Mouse (Mus musculus) CH12.LX (cell line): ENCODE measurements at regions not wholly inside any gene's neighbourhood (a gene's known extent, or its start where the extent isn't known, plus 50 kb on each side); places are given as distances from the start of the nearest gene placed in this dataset.

Experiments used
- DNase-seq: peaks from one replicate; pipeline ENCODE4 v3.0.0-alpha.2; 2013; ENCODE audit errors: extremely low read depth
- H3K27ac ChIP-seq: 2 replicates; pipeline ENCODE4 v1.5.1; 2012; ENCODE audit warnings: low read depth, mild to moderate bottlenecking, control low read depth, moderate library complexity; ENCODE audit not compliant: insufficient read depth
- H3K27me3 ChIP-seq: replicated peaks from 2 replicates; pipeline ENCODE3; 2012; ENCODE audit warnings: inconsistent platforms
- H3K36me3 ChIP-seq, 2 experiments: replicated peaks in 1 of 2; 2 replicates each; pipeline versions ENCODE3 to v1.6.1; 2012; ENCODE audit warnings: inconsistent platforms in 1 of 2, low read length in 1 of 2, mild to moderate bottlenecking in 1 of 2, mixed read lengths in 1 of 2, moderate library complexity in 1 of 2; ENCODE audit not compliant: control insufficient read depth in 1 of 2, insufficient read depth in 1 of 2
- H3K4me1 ChIP-seq, 2 experiments: 2 replicates each; pipeline ENCODE4 v1.6.1; 2012; ENCODE audit warnings: inconsistent platforms in 1 of 2, moderate library complexity in 1 of 2; ENCODE audit not compliant: insufficient read depth in 2 of 2, control insufficient read depth in 1 of 2
- H3K4me2 ChIP-seq: 2 replicates; pipeline ENCODE4 v1.6.1; 2012; ENCODE audit warnings: low read depth, mild to moderate bottlenecking, control low read depth; ENCODE audit not compliant: poor library complexity, insufficient read depth, severe bottlenecking
- H3K4me3 ChIP-seq, 3 experiments: fragments of 150-350 bp in 1 of 3; sonication (generic) in 1 of 3; replicated peaks in 1 of 3; 2 replicates each; pipeline versions ENCODE3 to v1.5.1; 2011 to 2012; ENCODE audit warnings: low read depth in 2 of 3, low read length in 2 of 3, mild to moderate bottlenecking in 2 of 3, moderate library complexity in 2 of 3, control low read depth in 1 of 3, improper control_type of control experiment in 1 of 3, inconsistent platforms in 1 of 3, mixed read lengths in 1 of 3; ENCODE audit not compliant: poor library complexity in 1 of 3
- H3K79me2 ChIP-seq: replicated peaks from 2 replicates; pipeline ENCODE4 v1.6.1; 2012; ENCODE audit warnings: mild to moderate bottlenecking, moderate library complexity; ENCODE audit not compliant: control insufficient read depth, poor library complexity, insufficient read depth, severe bottlenecking; ENCODE audit errors: extremely low read depth
- H3K9ac ChIP-seq: 2 replicates; pipeline ENCODE4 v1.6.1; 2012; ENCODE audit warnings: low read depth, mild to moderate bottlenecking, control low read depth, moderate library complexity; ENCODE audit not compliant: insufficient read depth
- H3K9me3 ChIP-seq: replicated peaks from 2 replicates; pipeline ENCODE3; 2012; ENCODE audit warnings: low read length, inconsistent platforms, mixed read lengths
- CHD1 ChIP-seq: IDR thresholded peaks from 2 replicates; pipeline ENCODE4 v1.6.1; 2012; ENCODE audit warnings: low read depth, low read length, improper control_type of control experiment, inconsistent platforms
- CTCF ChIP-seq, 2 experiments: IDR thresholded peaks in 1 of 2; conservative IDR thresholded peaks in 1 of 2; 2 replicates each; pipeline ENCODE4 v1.5.1; 2011 to 2012; ENCODE audit warnings: low read depth in 2 of 2, low read length in 2 of 2, improper control_type of control experiment in 1 of 2, inconsistent platforms in 1 of 2, mild to moderate bottlenecking in 1 of 2, moderate library complexity in 1 of 2
- ETS1 ChIP-seq: conservative IDR thresholded peaks from 2 replicates; pipeline ENCODE4 v1.6.1; 2012; ENCODE audit warnings: low read depth, mild to moderate bottlenecking, inconsistent platforms, low read length, improper control_type of control experiment, moderate library complexity
- IRF4 ChIP-seq: IDR thresholded peaks from 2 replicates; pipeline ENCODE4 v1.6.1; 2014; ENCODE audit warnings: low read depth, mild to moderate bottlenecking, inconsistent platforms, low read length, improper control_type of control experiment
- JUN ChIP-seq: IDR thresholded peaks from 2 replicates; pipeline ENCODE4 v1.6.1; 2011; ENCODE audit warnings: low read depth, mild to moderate bottlenecking, low read length, improper control_type of control experiment, moderate library complexity; ENCODE audit not compliant: insufficient read depth
- JUND ChIP-seq: conservative IDR thresholded peaks from 2 replicates; pipeline ENCODE4 v1.6.1; 2011; ENCODE audit warnings: low read depth, low read length, improper control_type of control experiment
- MAFK ChIP-seq: IDR thresholded peaks from 2 replicates; pipeline ENCODE4 v1.6.1; 2011; ENCODE audit warnings: low read length, improper control_type of control experiment; ENCODE audit not compliant: insufficient replicate concordance
- MAX ChIP-seq: IDR thresholded peaks from 2 replicates; pipeline ENCODE4 v1.6.1; 2011; ENCODE audit warnings: low read length, improper control_type of control experiment
- MAZ ChIP-seq: IDR thresholded peaks from 2 replicates; pipeline ENCODE4 v1.6.1; 2012; ENCODE audit warnings: low read depth, mild to moderate bottlenecking, inconsistent platforms, low read length, improper control_type of control experiment, moderate library complexity
- MEF2A ChIP-seq: IDR thresholded peaks from 2 replicates; pipeline ENCODE4 v1.6.1; 2014; ENCODE audit warnings: low read depth, mild to moderate bottlenecking, inconsistent platforms, low read length, improper control_type of control experiment, borderline replicate concordance
- POLR2A ChIP-seq: IDR thresholded peaks from 2 replicates; pipeline ENCODE4 v1.6.1; 2011; ENCODE audit warnings: low read depth, mild to moderate bottlenecking, improper control_type of control experiment, low read length
- RCOR1 ChIP-seq: conservative IDR thresholded peaks from 2 replicates; pipeline ENCODE4 v1.6.1; 2012; ENCODE audit warnings: low read depth, mild to moderate bottlenecking, inconsistent platforms, low read length, improper control_type of control experiment
- SIN3A ChIP-seq: IDR thresholded peaks from 2 replicates; pipeline ENCODE4 v1.6.1; 2012; ENCODE audit warnings: low read length, improper control_type of control experiment, inconsistent platforms
- SMC3 ChIP-seq: IDR thresholded peaks from 2 replicates; pipeline ENCODE4 v1.6.1; 2011; ENCODE audit warnings: low read depth, low read length, improper control_type of control experiment
- TBP ChIP-seq: conservative IDR thresholded peaks from 2 replicates; pipeline ENCODE4 v1.6.1; 2011; ENCODE audit warnings: low read depth, low read length, improper control_type of control experiment
- UBTF ChIP-seq: IDR thresholded peaks from 2 replicates; pipeline ENCODE4 v1.6.1; 2012; ENCODE audit warnings: low read depth, mild to moderate bottlenecking, inconsistent platforms, low read length, improper control_type of control experiment, moderate library complexity
- USF1 ChIP-seq: IDR thresholded peaks from 2 replicates; pipeline ENCODE4 v1.6.1; 2014; ENCODE audit warnings: low read depth, mild to moderate bottlenecking, inconsistent platforms, low read length, improper control_type of control experiment
- USF2 ChIP-seq: conservative IDR thresholded peaks from 2 replicates; pipeline ENCODE4 v1.6.1; 2011; ENCODE audit warnings: low read depth, low read length, improper control_type of control experiment
- ZC3H11A ChIP-seq: IDR thresholded peaks from 2 replicates; pipeline ENCODE4 v1.6.1; 2012; ENCODE audit warnings: low read depth, mild to moderate bottlenecking, inconsistent platforms, low read length, improper control_type of control experiment
- ZKSCAN1 ChIP-seq: IDR thresholded peaks from 2 replicates; pipeline ENCODE4 v1.6.1; 2012; ENCODE audit warnings: low read depth, inconsistent platforms, low read length, improper control_type of control experiment, borderline replicate concordance
- ZMIZ1 ChIP-seq: IDR thresholded peaks from 2 replicates; pipeline ENCODE4 v1.6.1; 2012; ENCODE audit warnings: low read depth, mild to moderate bottlenecking, inconsistent platforms, low read length, improper control_type of control experiment
- dilution Hi-C: fragments of 300-500 bp; cut with MboI; formaldehyde crosslinking; loops from 2 replicates; pipeline ENCODE4 v1.14.3; 2020; ENCODE audit warnings: low sequenced_read_pairs; ENCODE audit not compliant: extremely low pct_unique_long_range_greater_than_20kb, extremely low pct_ligation_motif_present
- in situ Hi-C: fragments of 300-500 bp; cut with MboI; formaldehyde crosslinking; loops from 3 replicates; pipeline ENCODE4 v1.14.3; 2019; ENCODE audit warnings: low sequenced_read_pairs, low pct_ligation_motif_present, low pct_unique_long_range_greater_than_20kb, mixed read lengths

- Histone ChIP-seq H3K27me3 (peaks cover 80% of the 10 kb centered on the region), H3K9ac (no peak overlapping the region), H3K4me3 (no peak overlapping the region), H3K79me2 (no peaks in the 10 kb centered on the region), H3K27ac (no peak overlapping the region), H3K4me2 (no peak overlapping the region), H3K9me3 (no peaks in the 10 kb centered on the region), H3K4me1 (no peaks in the 10 kb centered on the region)
- no peak for DNase-seq
- in situ Hi-C loops = no loop called here
- dilution Hi-C loops = no loop called here
- no peak for TF ChIP-seq TBP
- no peak for TF ChIP-seq JUN
- no peak for TF ChIP-seq CHD1
- no peak for TF ChIP-seq MAFK
- TF ChIP-seq ZC3H11A = no peak
- no peak for TF ChIP-seq RCOR1
- no peak for TF ChIP-seq MAZ
- TF ChIP-seq SIN3A = no peak
- TF ChIP-seq POLR2A = no peak
- no peak for TF ChIP-seq ZMIZ1
- TF ChIP-seq CTCF (conservative IDR thresholded peaks at IDR 0.05 in 1 of 2, IDR thresholded peaks at IDR 0.05 in 1 of 2; ENCODE audit: low read depth in 2 of 2, low read length in 2 of 2) = no peak
- no peak for TF ChIP-seq MAX
- no peak for TF ChIP-seq UBTF
- no peak for TF ChIP-seq ZKSCAN1
- TF ChIP-seq ETS1 = no peak
- TF ChIP-seq, all 38 proteins: peak for 0
- H3K36me3 ChIP-seq = no peaks in the 10 kb centered on the region
Measured at GRCm38 (mm10) chr13:53935174-53935699, 120.3 kb downstream of the Drd1 start.

- in situ Hi-C loops (no loop called here), dilution Hi-C loops (no loop called here)
- H3K9me3 ChIP-seq = no peaks in the 10 kb centered on the region
- no peak for TF ChIP-seq USF1
- TF ChIP-seq JUND = no peak
- no peak for TF ChIP-seq USF2
- no peak for TF ChIP-seq MEF2A
- TF ChIP-seq MAX = no peak
- no peak for TF ChIP-seq ZKSCAN1
- no peak for TF ChIP-seq IRF4
- TF ChIP-seq TBP = no peak
- no peak for TF ChIP-seq ETS1
- TF ChIP-seq SMC3 = no peak
- no peak for TF ChIP-seq JUN
- no peak for TF ChIP-seq MAFK
- no peak for DNase-seq
- no peak overlapping the region for H3K9ac ChIP-seq
- H3K4me1 ChIP-seq = no peaks in the 10 kb centered on the region
- no peak overlapping the region for H3K4me2 ChIP-seq
- no peaks in the 10 kb centered on the region for H3K79me2 ChIP-seq
- peaks cover 81% of the 10 kb centered on the region for H3K27me3 ChIP-seq
- H3K27ac ChIP-seq = no peak overlapping the region
- no peaks in the 10 kb centered on the region for H3K36me3 ChIP-seq
- H3K4me3 ChIP-seq = no peak overlapping the region
Measured at GRCm38 (mm10) chr13:53934457-53934856, 121.0 kb downstream of the Drd1 start.
